Mouse (Mus musculus) limb, embryonic 10.5 days (tissue): ENCODE measurements around the gene Slc6a13. TPM values are rescaled to one million over a fixed set of nuclear protein-coding genes. Genes with fewer than 3 reads are reported as not detected.
"Not testable (repeated sequence)": the region's sequence is repeated elsewhere in the genome, so short reads cannot be mapped to it uniquely, and the experiment has no call there.

Experiments
- DNase-seq: peaks from one replicate; pipeline ENCODE4 v3.0.0-alpha.2; 2017; ENCODE audit warnings: low spot score
- H3K27ac ChIP-seq: fragments of 300-500 bp; sonication (generic); 2 replicates; pipeline ENCODE4 v1.5.1; 2016; ENCODE audit warnings: mild to moderate bottlenecking
- H3K27me3 ChIP-seq: fragments of 300-500 bp; sonication (generic); 2 replicates; pipeline ENCODE4 v1.6.1; 2016; ENCODE audit warnings: low read depth, mild to moderate bottlenecking; ENCODE audit not compliant: poor library complexity, severe bottlenecking
- H3K36me3 ChIP-seq: fragments of 300-500 bp; sonication (generic); 2 replicates; pipeline ENCODE4 v1.6.1; 2016; ENCODE audit warnings: mild to moderate bottlenecking, moderate library complexity
- H3K4me1 ChIP-seq: fragments of 300-500 bp; sonication (generic); 2 replicates; pipeline ENCODE4 v1.6.1; 2016
- H3K4me3 ChIP-seq: fragments of 300-500 bp; sonication (generic); 2 replicates; pipeline ENCODE4 v1.5.1; 2016; ENCODE audit warnings: mild to moderate bottlenecking, moderate library complexity
- H3K9me3 ChIP-seq: fragments of 300-500 bp; sonication (generic); replicated peaks from 2 replicates; pipeline ENCODE4 v1.6.1; 2016; ENCODE audit warnings: mild to moderate bottlenecking
- WGBS: fragments of 180-500 bp; shearing (Covaris S2); methylation state at CpG from one replicate; pipeline ENCODE4 v1.1.7; 2016; 5-methylcytosine and 5-hydroxymethylcytosine counted together
- microRNA-seq: library from miRNA; unstranded; fragments of <30 nt; microRNA quantifications from one replicate; pipeline ENCODE4, GENCODE M21; 2017
- polyA plus RNA-seq: library from polyadenylated mRNA; unstranded; fragments of >200 nt; fragmentation: Nextera tagmentation; extraction: Ambion mirVana; gene quantifications from 2 replicates; pipeline ENCODE4 v1.2.1, GENCODE M21; 2016

The Slc6a13 gene
- polyA plus RNA-seq, 1 experiment from 2014 or later = 1.7 TPM

DNA sequence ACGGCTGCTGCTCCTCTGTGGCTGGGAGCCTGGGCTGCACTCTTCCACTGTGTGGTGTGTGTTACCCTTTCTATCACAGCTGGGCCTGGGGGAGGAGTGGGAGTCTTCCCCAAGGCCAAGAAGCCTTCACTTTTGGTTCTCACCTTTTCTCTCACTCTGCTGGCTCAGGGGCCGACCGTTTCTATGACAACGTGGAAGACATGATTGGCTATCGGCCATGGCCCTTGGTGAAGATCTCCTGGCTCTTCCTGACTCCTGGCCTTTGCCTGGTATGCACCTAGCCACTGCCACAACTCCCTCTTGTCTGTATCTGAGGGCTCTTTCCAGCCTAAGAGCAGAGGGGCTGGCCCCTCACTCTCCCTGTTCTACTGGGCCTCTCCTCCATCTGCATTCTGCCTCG is 63.0 kb downstream of the Slc6a13 start:
- WGBS = 77% methylated on average over 6 of the region's 6 CpGs
- no peaks in the 10 kb centered on the region for H3K4me1 ChIP-seq

DNA sequence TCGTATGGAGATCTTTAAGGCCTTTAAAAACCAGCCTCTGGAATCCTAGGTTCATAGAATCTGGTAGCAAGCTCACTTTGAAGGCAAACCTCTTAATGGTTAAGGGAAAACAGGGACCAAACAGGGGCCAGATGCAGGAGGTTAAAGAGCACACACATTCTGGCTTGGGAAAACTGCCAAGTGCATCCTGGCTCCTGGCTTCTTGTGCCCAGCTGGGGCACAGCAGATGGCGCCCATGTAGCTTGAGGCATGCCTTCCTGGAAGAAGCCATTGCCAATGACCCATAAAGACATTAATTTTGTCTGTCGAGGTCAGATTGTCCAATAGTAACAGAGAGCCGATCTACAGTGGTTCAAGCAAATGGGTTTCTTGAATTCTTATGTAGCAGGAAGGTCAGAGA is 63.9 kb downstream of the Slc6a13 start:
- H3K27me3 ChIP-seq = 0 out of 2 replicates have a peak, but pooled peaks cover 8% of the 10 kb centered on the region
- H3K9me3 ChIP-seq = no peaks in the 10 kb centered on the region
- whole genome bisulfite sequencing = 86% methylated on average over 4 of the region's 4 CpGs
- no peak overlapping the region for H3K27ac ChIP-seq
- no peaks in the 10 kb centered on the region for H3K4me1 ChIP-seq
- H3K36me3 ChIP-seq = no peaks in the 10 kb centered on the region
- DNase-seq = no peak
- no peak overlapping the region for H3K4me3 ChIP-seq

More for the DNA sequence above, 63.0 kb downstream of the Slc6a13 start:
- H3K27me3 ChIP-seq = 0 out of 2 replicates have a peak, but pooled peaks cover 8% of the 10 kb centered on the region
- no peak for DNase-seq
- no peaks in the 10 kb centered on the region for H3K9me3 ChIP-seq
- H3K36me3 ChIP-seq = no peaks in the 10 kb centered on the region
- H3K4me3 ChIP-seq = no peak overlapping the region
- no peak overlapping the region for H3K27ac ChIP-seq

- H3K36me3 ChIP-seq, H3K27me3 ChIP-seq, H3K27ac ChIP-seq, DNase-seq, H3K9me3 ChIP-seq, H3K4me1 ChIP-seq, H3K4me3 ChIP-seq: not testable (repeated sequence)
- WGBS = 25% methylated on average over 2 of the region's 2 CpGs
Measured at GRCm38 (mm10) chr6:121366537-121366936, 66.5 kb downstream of the Slc6a13 start.

GRCm38 (mm10) chr6:121367099-121367498 is 67.1 kb downstream of the Slc6a13 start:
- Histone ChIP-seq H3K27ac (no peak overlapping the region), H3K27me3 (0 out of 2 replicates have a peak, but pooled peaks cover 4% of the 10 kb centered on the region), H3K4me1 (no peaks in the 10 kb centered on the region), H3K36me3 (no peaks in the 10 kb centered on the region), H3K4me3 (no peak overlapping the region), H3K9me3 (no peaks in the 10 kb centered on the region)
- WGBS = 59% methylated on average over 3 of the region's 3 CpGs
- DNase-seq = no peak

- H3K36me3 ChIP-seq = no peaks in the 10 kb centered on the region
- H3K27ac ChIP-seq = no peak overlapping the region
- DNase-seq = no peak
- H3K4me1 ChIP-seq = no peaks in the 10 kb centered on the region
- WGBS = 81% methylated on average over 10 of the region's 10 CpGs
- 0 out of 2 replicates have a peak, but pooled peaks cover 5% of the 10 kb centered on the region for H3K27me3 ChIP-seq
- no peaks in the 10 kb centered on the region for H3K9me3 ChIP-seq
- no peak overlapping the region for H3K4me3 ChIP-seq
Measured at GRCm38 (mm10) chr6:121371197-121371980, 71.4 kb downstream of the Slc6a13 start.

DNA sequence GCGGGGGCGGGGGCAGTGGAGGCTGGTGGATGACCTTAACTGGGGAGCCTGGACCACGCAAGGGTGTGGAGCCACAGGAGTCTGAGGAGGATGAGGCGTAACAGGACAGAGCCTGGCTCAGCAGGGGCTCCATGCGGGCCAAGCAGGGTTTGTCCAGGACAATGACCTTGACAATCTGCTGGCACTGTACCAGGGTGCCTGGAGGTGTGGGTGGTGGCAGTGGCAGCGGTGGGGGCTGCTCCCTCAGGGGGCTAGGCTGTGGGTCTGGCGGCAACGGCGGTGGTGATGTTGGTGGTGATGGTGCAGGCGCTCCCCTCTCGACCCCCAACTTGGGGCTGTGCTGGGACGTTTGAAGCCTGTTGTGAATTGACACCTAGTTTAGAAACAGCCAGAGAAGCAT is 76.1 kb downstream of the Slc6a13 start:
- WGBS = 53% methylated on average over 12 of the region's 12 CpGs
- Histone ChIP-seq H3K36me3 (no peaks in the 10 kb centered on the region), H3K4me1 (no peaks in the 10 kb centered on the region), H3K9me3 (no peaks in the 10 kb centered on the region), H3K4me3 (no peak overlapping the region), H3K27ac (no peak overlapping the region), H3K27me3 (peaks cover 15% of the 10 kb centered on the region; the same call in 1 of the 2 replicates)
- DNase-seq = no peak

DNA sequence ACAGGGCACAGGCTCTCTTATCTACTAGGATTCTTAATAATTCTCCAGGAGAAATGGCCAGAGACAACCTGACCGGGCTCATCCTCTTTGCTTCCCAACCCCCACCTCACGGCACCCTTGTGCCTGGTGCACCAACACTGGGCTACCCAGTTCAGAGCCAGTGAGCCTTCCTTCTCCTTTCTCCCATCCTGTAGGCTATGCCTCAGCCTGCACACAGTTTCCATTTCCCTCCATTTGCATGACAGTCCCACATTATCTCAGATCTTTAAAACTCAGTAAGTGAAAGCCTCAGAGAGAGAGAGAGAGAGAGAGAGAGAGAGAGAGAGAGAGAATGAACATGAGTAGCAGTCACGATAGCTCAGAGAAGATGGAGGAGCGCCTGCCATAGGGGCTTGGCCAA is 78.2 kb downstream of the Slc6a13 start:
- Histone ChIP-seq H3K4me1 (no peaks in the 10 kb centered on the region), H3K4me3 (no peak overlapping the region), H3K27me3 (peaks cover 15% of the 10 kb centered on the region; the same call in 1 of the 2 replicates), H3K36me3 (no peaks in the 10 kb centered on the region), H3K9me3 (no peaks in the 10 kb centered on the region), H3K27ac (no peak overlapping the region)
- WGBS = 71% methylated on average over 4 of the region's 4 CpGs
- DNase-seq = no peak

DNA sequence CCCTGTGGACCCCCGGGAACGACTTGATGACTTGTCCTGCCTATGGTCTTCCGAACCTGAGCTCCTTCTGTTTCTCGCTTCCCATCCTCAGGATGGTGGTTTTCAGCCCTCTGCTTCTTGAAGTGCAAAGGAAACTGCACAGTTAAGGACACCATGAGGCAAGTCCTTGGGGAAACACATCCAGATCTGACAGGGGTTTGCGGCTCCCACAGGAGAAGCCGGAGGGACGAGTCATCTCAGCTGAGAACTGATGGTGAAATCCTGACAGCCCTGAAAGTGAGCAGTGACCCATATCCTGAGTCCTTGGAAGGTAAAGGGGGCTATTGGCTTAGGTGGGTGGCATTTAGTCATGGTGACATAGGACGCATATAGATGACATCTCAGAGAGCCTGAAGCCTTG is 80.5 kb downstream of the Slc6a13 start:
- peaks cover 14% of the 10 kb centered on the region for H3K4me1 ChIP-seq
- H3K4me3 ChIP-seq = no peak overlapping the region
- peaks cover 24% of the 10 kb centered on the region; the same call in 1 of the 2 replicates for H3K27me3 ChIP-seq
- no peaks in the 10 kb centered on the region for H3K36me3 ChIP-seq
- no peak for DNase-seq
- no peaks in the 10 kb centered on the region for H3K9me3 ChIP-seq
- 89% methylated on average over 8 of the region's 8 CpGs for WGBS
- no peak overlapping the region for H3K27ac ChIP-seq

GRCm38 (mm10) chr6:121382071-121382470 is 82.0 kb downstream of the Slc6a13 start:
- DNase-seq = no peak
- Histone ChIP-seq H3K4me1 (peaks cover 14% of the 10 kb centered on the region), H3K9me3 (no peaks in the 10 kb centered on the region), H3K27me3 (peaks cover 28% of the 10 kb centered on the region; the same call in 1 of the 2 replicates), H3K4me3 (no peak overlapping the region), H3K36me3 (no peaks in the 10 kb centered on the region), H3K27ac (no peak overlapping the region)
- WGBS = 60% methylated on average over 10 of the region's 10 CpGs

GRCm38 (mm10) chr6:121385397-121385796 is 85.4 kb downstream of the Slc6a13 start:
- WGBS = 90% methylated on average over 3 of the region's 3 CpGs
- no peaks in the 10 kb centered on the region for H3K9me3 ChIP-seq
- H3K4me3 ChIP-seq = no peak overlapping the region
- no peak for DNase-seq
- H3K27me3 ChIP-seq = peaks cover 19% of the 10 kb centered on the region; the same call in 1 of the 2 replicates
- H3K4me1 ChIP-seq = peaks cover 14% of the 10 kb centered on the region
- no peak overlapping the region for H3K27ac ChIP-seq
- no peaks in the 10 kb centered on the region for H3K36me3 ChIP-seq

Small RNA genes lying within 50 kb of the gene (microRNA-seq; reads per million reads assigned to microRNA genes)
- not detected for gene Gm24855

Other genes starting within 250 kb of the Slc6a13 start
- gene Mical3, start 169.2 kb upstream of the Slc6a13 start, polyA plus RNA-seq = 8.2 and 9.8 TPM in 2 replicates
- 8.9 and 10.3 TPM in 2 replicates for gene Pex26, start 116.6 kb upstream of the Slc6a13 start, polyA plus RNA-seq
- 0.33 and 0.40 TPM in 2 replicates for gene Tuba8, start 89.5 kb upstream of the Slc6a13 start, polyA plus RNA-seq
- 0.21 and 0.99 TPM in 2 replicates for gene Usp18, start 54.3 kb upstream of the Slc6a13 start, polyA plus RNA-seq
- 0.55 and 1.0 TPM in 2 replicates for gene Slc6a12, start 42.8 kb downstream of the Slc6a13 start, polyA plus RNA-seq
- 0.03 TPM in 2 replicates for gene Iqsec3, start 173.5 kb downstream of the Slc6a13 start, polyA plus RNA-seq